Mouse (Mus musculus) gastrocnemius, adult 18-20 months (tissue): ENCODE data around the gene Psmd9. TPM values are rescaled to one million over a fixed set of nuclear protein-coding genes. Genes with fewer than 3 reads are reported as not detected.

ENCODE experiments used
- DNase-seq: peaks from one replicate; pipeline ENCODE4 v3.0.0; 2021; ENCODE audit warnings: low spot score
- total RNA-seq, 2 experiments: library from RNA; stranded (reverse); gene quantifications; 2 replicates each; pipeline ENCODE4 v1.2.3; 2021

Gene Psmd9
- total RNA-seq, 2 experiments from 2014 or later: 12.0 to 15.0 TPM

GRCm38 (mm10) chr5:123296224-123296806, 127.1 kb downstream of the Psmd9 start:
- no peak for DNase-seq

- DNase-seq: no peak
These were observed 128.0 kb downstream of the Psmd9 start for GRCm38 (mm10) chr5:123296972-123297754.

GRCm38 (mm10) chr5:123297830-123298229, 128.6 kb downstream of the Psmd9 start:
- no peak for DNase-seq

DNA sequence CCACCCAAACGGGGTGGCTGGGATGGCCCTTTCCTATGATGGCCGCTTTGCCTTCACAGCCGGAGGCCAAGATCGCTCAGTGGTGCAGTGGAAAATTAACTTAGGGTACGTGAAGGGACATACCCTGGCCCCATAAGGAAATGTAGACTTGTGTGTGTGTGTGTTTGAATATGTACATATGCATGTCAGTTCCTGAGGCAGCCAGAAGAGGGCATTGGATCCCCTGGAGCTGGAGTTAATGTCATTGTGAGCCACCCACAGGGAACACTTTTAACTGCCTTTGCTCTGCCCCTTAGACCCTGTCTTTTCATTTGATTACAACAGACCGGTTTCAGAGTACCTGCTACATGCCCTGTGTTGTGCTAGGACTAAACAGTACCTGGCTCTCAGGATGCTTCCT, 129.3 kb downstream of the Psmd9 start:
- DNase-seq: no peak

Other genes with a start within 250 kb of the Psmd9 start
- gene Kdm2b, start 179.6 kb upstream of the Psmd9 start, total RNA-seq: 10 to 100 TPM; 13.1 to 17.1 TPM
- gene Orai1, start 154.3 kb upstream of the Psmd9 start, total RNA-seq: 10 to 100 TPM; 31.9 to 33.4 TPM
- gene Morn3, start 122.4 kb upstream of the Psmd9 start, total RNA-seq: not detected
- 10 to 100 TPM; 16.8 to 19.6 TPM for gene Tmem120b, start 101.0 kb upstream of the Psmd9 start, total RNA-seq
- under 1 TPM; 0.09 to 0.24 TPM for gene Rhof, start 36.7 kb upstream of the Psmd9 start, total RNA-seq
- 1 to 10 TPM; 9.0 to 9.8 TPM for gene Setd1b, start 27.2 kb upstream of the Psmd9 start, total RNA-seq
- under 1 TPM; 0.21 to 0.69 TPM for gene Hpd, start 13.3 kb downstream of the Psmd9 start, total RNA-seq
- 1 to 10 TPM in 1 of 2 experiments, under 1 TPM in 1; 0.76 to 1.2 TPM for gene Wdr66, start 82.7 kb downstream of the Psmd9 start, total RNA-seq
- 10 to 100 TPM in 1 of 2 experiments, 1 to 10 TPM in 1; 9.4 to 10.5 TPM for gene Bcl7a, start 174.4 kb downstream of the Psmd9 start, total RNA-seq
- 10 to 100 TPM; 59.3 to 63.2 TPM for gene Mlxip, start 225.4 kb downstream of the Psmd9 start, total RNA-seq